Comparison of ENCODE assay signal across 28 mouse cellular contexts in genomic region chr16:5250891-5251290, GRCm38 (mm10). TPM values are rescaled to one million over a fixed set of nuclear protein-coding genes. Genes with fewer than 3 reads are reported as not detected.
"Had no signal": no experiment of that assay in that cellular context is flagged by ENCODE, and none has a peak within 500 bp of the region (broad histone marks: within the 10 kb centered on the region; RNA-seq: fewer than 3 reads in every experiment).

No protein-coding gene starts in this region.

- H3K9ac ChIP-seq: embryonic facial prominence, embryonic 12.5 days; embryonic facial prominence, embryonic 13.5 days; embryonic facial prominence, embryonic 15.5 days; forebrain, embryonic 12.5 days; forebrain, embryonic 13.5 days; forebrain, embryonic 15.5 days; forebrain, postnatal 0 days had no signal

- H3K4me3 ChIP-seq: embryonic facial prominence, embryonic 10.5 days; embryonic facial prominence, embryonic 12.5 days; embryonic facial prominence, embryonic 13.5 days; embryonic facial prominence, embryonic 15.5 days; erythroblast, embryonic 14.5 days; forebrain, embryonic 10.5 days; forebrain, embryonic 12.5 days; forebrain, embryonic 13.5 days; forebrain, embryonic 15.5 days; gastrocnemius, adult 2 months; heart, adult 2 months; heart, embryonic 10.5 days had no signal

- H3K4me2 ChIP-seq: embryonic facial prominence, embryonic 12.5 days; embryonic facial prominence, embryonic 13.5 days; embryonic facial prominence, embryonic 15.5 days; forebrain, embryonic 12.5 days; forebrain, embryonic 13.5 days; forebrain, embryonic 15.5 days had no signal

- DNase-seq: cerebellum, adult 9-11 months; cerebellum, postnatal 10 days; cerebellum, postnatal 14 days; cerebellum, postnatal 25 days; cerebellum, postnatal 36 days; embryo, embryonic 11 days; forebrain, postnatal 0 days; gastrocnemius, adult 2 months; gastrocnemius, postnatal 10 days; gastrocnemius, postnatal 14 days; gastrocnemius, postnatal 25 days; gastrocnemius, postnatal 36 days; heart, adult 18-20 months; heart, adult 2 months had no signal

- H3K27ac ChIP-seq: embryonic facial prominence, embryonic 10.5 days; embryonic facial prominence, embryonic 12.5 days; embryonic facial prominence, embryonic 13.5 days; embryonic facial prominence, embryonic 15.5 days; forebrain, embryonic 10.5 days; forebrain, embryonic 12.5 days; forebrain, embryonic 13.5 days; forebrain, embryonic 15.5 days; gastrocnemius, adult 2 months; heart, adult 2 months; heart, embryonic 10.5 days had no signal

- ATAC-seq: forebrain, embryonic 13.5 days; forebrain, embryonic 14.5 days; forebrain, embryonic 15.5 days; forebrain, embryonic 16.5 days; forebrain, postnatal 0 days had no signal

- H3K27me3 ChIP-seq: embryonic facial prominence, embryonic 12.5 days; embryonic facial prominence, embryonic 13.5 days; embryonic facial prominence, embryonic 15.5 days; forebrain, embryonic 12.5 days; forebrain, embryonic 13.5 days; forebrain, embryonic 15.5 days had no signal

- H3K9me3 ChIP-seq: embryonic facial prominence, embryonic 10.5 days; embryonic facial prominence, embryonic 12.5 days; embryonic facial prominence, embryonic 13.5 days; embryonic facial prominence, embryonic 15.5 days; forebrain, embryonic 10.5 days; forebrain, embryonic 12.5 days; forebrain, embryonic 13.5 days; forebrain, embryonic 15.5 days; heart, embryonic 10.5 days had no signal

- H3K36me3 ChIP-seq: forebrain, embryonic 15.5 days had no signal

RNA-seq across cellular contexts. Expression of gene AU021092, which starts 28.8 kb away (rescaled TPM):
- total RNA-seq: common myeloid progenitor, adult 5-6 weeks; granulocyte monocyte progenitor cell, adult 5-6 weeks had no signal
- polyA plus RNA-seq: erythroblast, embryonic 14.5 days had no signal
